Mouse (Mus musculus) megakaryocyte, embryonic 14.5 days (primary cell): ENCODE results near the gene Mucl3.

Experiments
- FLI1 ChIP-seq: IDR thresholded peaks from 2 replicates; pipeline ENCODE4 v1.6.1; 2012; ENCODE audit warnings: low read length, inconsistent platforms, mixed read lengths
- GATA1 ChIP-seq: IDR thresholded peaks from 3 replicates; pipeline ENCODE4 v1.6.1; 2012; ENCODE audit warnings: mixed read lengths, low read length, inconsistent platforms, borderline replicate concordance

DNA sequence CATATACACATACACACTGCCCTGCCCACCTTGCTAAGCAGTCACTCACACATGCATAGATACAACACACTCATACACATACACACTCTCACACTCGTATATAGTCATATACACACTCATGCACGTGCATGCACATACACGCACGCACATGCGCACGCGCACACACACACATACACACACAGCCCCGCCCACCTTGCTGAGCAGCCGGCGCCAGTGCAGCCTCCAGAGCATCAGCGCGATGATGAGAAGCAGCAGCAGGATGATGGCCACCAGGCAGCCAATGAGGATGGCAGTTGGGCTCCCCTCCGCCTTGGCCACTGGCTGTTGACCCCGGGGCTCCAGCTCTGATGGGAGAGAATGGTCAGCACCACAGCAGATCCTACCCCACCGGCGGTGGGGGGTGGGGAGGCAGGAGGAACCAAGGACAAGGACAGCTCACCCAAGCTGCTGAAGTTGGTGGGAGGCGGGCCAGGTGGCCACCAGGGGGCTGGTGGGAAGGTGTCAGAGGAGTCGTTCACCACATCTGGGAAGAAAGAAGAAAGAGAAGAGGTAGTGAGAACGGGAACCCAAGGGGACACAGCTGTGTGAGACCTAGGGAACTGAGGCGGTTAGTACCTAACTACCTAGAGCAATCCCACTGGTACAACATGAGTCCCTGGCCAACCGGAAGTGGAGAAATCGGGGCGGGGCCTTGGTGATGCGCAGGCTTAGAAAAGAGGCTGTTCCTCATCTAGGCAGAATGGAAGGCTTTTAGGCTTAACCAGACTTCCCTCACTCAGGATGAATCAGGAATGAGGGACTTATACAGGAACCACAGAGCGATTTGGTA lies 45.1 kb upstream of the Mucl3 start:
- TF ChIP-seq GATA1 = no peak
- no peak for TF ChIP-seq FLI1
